Mouse (Mus musculus): Measurements from ENCODE around the gene 2410137M14Rik.

DNA sequence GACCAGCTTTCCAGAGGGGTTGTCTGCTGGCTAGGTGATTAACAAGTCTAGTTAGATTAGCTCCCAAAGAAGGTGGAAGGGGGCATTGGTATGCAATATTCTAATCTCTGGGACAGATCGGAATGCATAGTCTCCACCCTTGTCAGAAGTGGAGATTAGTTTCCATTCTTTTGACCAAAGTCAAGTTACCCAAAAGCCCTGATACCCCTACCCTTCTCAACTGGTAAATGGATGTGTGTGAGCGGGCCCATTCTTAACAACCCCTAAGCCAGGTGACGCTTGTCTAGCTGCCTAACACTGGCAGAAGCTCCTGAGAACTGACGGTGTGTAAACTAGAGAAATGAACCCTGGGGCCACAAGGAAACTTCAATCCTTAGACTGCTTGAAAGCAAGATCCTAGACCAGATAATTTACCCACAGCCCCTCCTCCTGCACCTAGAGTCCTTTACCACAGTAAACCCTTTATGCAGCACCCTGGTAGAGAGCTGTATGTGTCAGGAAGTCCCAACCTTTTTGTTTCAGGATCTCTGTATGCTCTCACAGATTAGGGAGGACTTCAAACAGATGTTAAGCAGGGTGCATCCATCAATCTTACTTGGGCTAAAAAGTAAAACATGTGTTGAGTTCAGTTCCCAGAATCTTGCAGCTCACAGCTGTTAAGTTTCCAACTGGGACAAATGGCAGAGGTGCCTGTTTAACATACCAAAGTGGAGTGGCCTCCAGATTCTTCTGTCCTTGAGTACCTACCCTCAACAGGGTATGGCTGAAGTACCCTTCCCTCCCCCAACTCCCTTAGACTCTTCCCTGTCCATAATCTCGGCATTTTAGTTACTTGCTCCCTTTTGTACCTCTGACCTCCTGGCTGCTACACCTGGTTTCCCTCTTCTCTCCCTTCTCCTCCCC, 1.5 kb upstream of the 2410137M14Rik start:
- TF ChIP-seq CTCF (IDR thresholded peaks at IDR 0.05; ENCODE audit: control insufficient read depth, insufficient read depth, insufficient replicate concordance, low read depth, low read length) (no peak), POLR2A (IDR thresholded peaks at IDR 0.05; ENCODE audit: control insufficient read depth, low read depth, low read length) (no peak)

All from testis, adult 2 months (tissue).